Mouse (Mus musculus) B cell, adult 2 months (primary cell): Measurements from ENCODE around the gene 5730596B20Rik.
A peak's percentile ranks its signal among the peaks of the same experiment; 100 is the strongest.

Source experiments
- DNase-seq, 2 experiments: peaks; one replicate each; pipeline ENCODE4 v3.0.0; 2022

Gene 5730596B20Rik

DNA sequence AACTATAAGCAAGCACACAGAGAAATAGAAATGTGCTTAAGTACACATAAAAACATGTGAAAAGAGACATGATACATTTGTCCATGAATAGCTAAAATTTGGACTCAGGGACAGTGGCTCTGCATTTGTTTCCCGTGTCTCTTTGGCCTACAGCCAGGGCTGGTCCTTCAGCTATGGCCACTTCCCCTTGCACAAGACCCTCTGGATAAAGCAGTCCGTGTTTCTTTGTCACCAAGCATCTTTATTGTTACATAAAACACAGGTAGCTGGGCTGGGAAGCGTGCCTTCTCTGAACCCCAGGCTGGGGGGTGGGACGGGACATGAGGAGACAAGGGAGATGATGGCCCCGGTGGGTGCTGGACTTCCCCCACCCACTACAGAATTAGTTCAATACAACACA is 37.0 kb downstream of the 5730596B20Rik start:
- DNase-seq, result no peak

DNA sequence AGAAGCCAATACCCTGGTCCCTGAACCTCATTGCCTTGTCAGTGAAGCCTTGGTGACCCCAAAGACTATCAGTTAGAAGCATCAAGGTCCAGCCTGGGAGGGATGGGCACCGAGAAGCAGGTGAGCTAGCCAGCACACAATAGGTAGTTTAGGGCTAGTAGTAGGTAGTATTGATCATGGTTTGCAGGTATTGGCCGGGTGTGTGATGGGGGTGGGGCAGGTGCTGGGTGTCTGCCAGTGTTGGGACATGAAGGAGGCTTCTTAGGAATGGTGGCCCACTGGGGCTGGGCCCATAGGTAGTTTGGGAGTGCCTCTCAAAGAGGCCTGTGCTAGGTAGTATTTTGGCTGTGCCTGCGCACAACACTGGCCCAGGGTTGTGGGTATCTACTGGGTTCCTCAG is 37.8 kb downstream of the 5730596B20Rik start:
- DNase-seq, result peak in 1 of 2 experiments; percentile 24

DNA sequence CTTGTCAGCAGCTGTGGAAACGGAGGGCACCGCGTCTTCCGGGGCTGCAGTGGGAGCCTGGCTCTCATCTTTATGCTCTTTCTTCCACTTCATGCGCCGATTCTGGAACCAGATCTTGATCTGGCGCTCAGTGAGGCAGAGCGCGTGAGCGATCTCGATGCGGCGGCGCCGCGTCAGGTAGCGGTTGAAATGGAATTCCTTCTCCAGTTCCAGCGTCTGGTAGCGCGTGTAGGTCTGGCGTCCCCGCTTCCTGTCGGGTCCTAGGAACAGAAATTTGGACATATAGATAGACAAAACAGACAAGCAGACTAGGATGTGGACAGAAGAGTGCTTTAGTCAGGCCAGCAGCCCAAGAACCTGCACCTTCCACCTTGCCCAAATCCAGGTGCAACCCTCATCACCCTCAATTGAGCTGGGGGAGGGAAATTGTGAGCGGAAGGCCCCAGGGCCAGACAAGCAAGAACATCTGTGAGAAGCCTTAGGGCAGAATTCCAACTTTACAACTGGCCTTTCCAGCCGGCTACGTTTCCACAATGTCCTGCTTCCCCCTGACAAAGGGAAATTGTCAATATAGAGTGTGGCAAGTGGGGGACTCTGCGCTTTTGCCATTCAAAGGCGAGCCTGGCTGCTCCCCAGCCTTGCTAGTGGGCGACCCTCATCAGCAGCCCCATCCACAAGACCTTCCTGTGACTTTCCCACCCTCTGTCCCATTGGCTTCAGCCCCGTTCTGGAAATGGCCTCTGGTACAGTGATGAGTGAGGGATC is 38.7 kb downstream of the 5730596B20Rik start:
- DNase-seq, result peak in 1 of 2 experiments; percentile 27

DNA sequence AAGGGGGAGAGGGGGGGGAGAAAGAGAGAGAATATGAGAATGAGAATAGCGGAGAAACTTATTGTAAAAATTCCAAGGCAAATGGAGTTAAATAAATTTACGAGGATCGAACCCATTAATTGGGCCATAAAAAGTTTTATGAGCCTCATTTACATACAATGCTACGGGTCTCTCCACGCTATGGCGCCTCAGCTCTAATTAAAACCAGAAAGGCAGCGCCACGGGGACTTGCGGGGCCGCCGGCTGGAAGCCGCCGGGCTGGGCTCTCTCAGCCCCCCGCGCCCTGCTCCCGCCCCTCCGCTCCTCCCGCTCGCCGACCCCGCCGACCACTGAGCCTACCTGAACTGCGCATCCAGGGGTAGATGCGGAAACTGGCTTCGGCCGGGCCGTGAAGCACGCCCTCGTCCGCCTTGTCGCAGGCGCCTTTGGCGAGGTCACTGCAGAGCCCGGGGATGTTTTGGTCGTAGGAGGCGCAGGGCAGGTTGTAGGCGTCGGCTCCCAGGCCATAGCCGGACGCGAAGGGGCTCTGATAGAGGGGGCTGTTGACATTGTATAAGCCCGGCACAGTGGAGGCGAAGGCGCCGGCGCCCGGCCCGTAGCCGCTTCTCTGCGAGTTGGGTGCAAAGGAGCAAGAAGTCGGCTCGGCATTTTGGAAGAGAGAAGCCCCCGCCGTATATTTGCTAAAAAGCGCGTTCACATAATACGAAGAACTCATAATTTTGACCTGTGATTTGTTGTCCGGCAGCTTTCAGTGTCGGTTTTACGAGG is 39.6 kb downstream of the 5730596B20Rik start:
- peak; percentile 48 for DNase-seq

DNA sequence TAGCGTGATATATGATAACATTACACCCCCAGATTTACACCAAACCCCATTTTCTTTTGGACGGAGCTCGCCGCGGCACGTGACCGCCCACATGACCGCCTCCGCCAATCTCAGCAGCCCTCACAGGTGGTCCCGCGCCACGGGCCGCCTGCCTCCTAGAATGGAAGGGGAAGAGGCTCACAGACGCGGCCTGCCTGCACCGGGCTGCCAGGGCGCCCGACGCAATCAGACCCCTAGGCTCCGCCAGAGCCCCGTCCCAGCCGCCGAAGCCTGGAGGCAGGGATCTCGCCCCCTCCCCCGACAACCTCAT is 40.1 kb downstream of the 5730596B20Rik start:
- peak; percentile 66 to 73 for DNase-seq

DNA sequence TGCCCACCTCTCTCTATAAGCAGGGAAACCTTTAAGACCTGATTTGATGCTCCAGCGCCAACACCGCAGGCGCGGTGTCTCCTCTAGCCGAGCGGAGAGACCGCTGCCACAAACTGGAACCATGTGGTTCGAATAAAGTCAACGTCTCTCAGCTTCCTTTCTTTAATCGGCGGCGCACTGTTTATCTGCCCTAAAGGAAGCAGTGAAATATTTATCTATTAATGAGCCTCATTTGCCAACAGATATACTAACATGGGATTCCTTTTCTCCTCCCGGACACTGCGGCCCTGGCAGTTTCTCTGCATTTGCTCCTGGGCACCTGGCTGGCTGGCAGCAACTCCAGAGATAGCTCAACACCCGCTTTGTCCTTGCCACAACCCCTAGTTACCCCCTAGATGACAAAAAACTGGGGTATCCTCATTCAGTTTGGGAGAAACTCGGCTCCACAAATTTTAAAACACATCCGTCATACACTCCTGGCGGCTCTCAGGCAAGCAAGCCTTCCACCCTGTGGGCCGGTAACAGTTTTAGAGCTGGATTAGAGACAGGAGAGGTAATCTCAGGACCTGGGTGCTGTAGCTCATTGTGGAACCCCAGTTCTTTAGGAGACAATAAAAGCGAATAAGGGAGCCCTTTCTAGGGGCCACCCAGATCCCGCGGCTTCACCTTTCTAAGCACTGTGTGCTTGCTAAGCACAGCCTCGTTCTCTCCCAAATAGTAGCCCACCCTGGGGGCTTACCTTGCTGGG is 40.8 kb downstream of the 5730596B20Rik start:
- peak; percentile 24 to 48 for DNase-seq

- peak in 1 of 2 experiments; percentile 4 for DNase-seq
Observed at GRCm38 (mm10) chr6:52218643-52219215, 41.4 kb downstream of the 5730596B20Rik start.

DNA sequence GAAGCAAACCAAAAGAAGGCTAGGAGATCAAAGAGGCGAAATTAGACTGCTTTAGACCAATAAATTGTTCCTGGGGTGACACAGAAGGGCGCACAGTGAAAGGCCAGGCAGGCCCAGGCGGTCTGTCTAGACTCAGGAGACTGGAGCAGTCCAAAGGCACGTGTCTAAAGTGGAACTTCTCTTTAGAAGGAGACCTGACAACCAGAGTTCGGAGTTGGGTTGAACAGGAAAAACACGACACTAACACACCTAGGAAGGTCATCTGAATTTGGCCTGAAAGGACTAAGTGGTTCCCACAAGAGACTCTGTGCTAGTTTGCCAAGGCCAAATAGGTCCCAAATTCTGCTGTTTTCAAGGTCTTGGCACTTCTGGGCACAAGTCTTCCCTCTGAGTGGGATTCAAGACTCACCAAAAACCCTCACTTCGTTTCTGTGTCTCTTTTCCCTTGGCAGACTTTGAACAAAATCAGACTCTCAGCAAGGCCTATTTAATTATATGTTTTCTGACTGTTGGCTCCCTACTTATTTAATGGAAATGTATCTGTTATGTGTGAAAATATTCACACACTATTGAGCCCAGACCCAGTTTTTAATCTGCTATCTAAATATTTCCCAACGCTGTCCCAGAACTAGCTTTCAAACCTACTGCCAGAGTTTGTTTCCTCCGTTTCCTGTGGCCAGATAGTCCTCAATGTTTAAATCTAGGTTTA is 42.1 kb downstream of the 5730596B20Rik start:
- DNase-seq, result peak; percentile 5 to 12

DNA sequence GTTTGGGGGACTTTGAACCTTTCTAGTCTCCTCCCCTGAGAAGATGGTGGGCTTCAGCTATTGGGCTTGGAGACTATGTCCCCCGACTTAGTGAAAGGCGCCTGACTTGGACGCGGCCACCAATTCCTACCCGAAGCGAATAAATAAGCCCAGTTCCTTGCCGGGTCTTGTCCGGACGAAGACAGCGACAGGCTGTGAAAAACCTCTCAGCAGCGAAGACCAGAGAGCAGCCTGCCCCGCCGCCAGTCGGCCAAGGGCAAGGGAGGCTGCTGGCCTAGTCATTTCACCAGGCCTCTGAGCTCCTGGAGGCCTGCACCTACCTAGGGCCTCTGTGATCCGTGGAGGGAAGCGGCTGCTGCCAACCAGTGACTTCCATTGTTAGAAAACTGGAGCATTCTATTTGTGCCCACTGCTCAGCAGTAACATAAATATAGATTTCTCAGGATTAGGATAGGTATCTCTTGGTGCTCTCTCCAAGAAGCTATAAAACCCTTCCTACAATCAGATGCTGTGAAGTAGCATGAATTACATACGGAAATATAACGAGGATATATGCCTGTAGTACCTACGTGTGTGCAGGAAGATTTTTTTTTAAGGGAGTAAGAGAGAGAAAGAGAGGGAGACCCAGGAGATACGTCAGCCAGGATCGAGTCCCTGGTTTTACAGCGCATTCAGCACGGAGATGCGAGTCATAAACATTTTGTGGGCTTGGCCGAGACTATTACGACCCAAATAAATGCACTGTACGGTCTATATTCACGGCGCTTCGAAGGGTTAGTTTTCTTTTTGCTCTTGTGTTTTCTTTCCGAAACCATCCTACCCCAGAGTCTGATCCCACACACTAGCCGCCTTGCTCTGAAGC is 42.9 kb downstream of the 5730596B20Rik start:
- peak; percentile 26 to 48 for DNase-seq

DNA sequence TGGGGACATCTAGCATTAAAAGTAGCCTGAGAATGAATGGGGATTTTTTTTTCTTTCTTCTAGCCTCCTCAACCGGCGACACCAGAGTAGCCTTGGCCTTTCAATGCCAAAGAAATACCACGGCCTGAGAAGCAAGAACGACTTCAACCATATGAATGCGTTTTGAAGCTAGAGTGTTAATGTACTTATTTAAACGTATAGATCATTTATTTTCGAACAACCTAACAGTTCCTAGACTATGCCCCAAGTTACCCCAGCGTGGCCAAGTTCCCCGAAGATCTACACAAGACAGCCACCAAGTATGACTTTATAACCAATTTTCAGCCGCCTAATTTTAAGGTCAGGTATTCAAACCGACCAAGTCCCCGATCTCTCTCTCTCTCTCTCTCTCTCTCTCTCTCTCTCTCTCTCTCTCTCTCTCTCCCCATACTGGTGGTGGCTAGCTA is 43.6 kb downstream of the 5730596B20Rik start:
- peak; percentile 28 to 36 for DNase-seq

GRCm38 (mm10) chr6:52221337-52221992 is 44.2 kb downstream of the 5730596B20Rik start, which contains the start of gene Hoxa7:
Hoxa7 (minus strand) TSS chr6:52221854.
- DNase-seq, result peak; percentile 86 to 88

DNA sequence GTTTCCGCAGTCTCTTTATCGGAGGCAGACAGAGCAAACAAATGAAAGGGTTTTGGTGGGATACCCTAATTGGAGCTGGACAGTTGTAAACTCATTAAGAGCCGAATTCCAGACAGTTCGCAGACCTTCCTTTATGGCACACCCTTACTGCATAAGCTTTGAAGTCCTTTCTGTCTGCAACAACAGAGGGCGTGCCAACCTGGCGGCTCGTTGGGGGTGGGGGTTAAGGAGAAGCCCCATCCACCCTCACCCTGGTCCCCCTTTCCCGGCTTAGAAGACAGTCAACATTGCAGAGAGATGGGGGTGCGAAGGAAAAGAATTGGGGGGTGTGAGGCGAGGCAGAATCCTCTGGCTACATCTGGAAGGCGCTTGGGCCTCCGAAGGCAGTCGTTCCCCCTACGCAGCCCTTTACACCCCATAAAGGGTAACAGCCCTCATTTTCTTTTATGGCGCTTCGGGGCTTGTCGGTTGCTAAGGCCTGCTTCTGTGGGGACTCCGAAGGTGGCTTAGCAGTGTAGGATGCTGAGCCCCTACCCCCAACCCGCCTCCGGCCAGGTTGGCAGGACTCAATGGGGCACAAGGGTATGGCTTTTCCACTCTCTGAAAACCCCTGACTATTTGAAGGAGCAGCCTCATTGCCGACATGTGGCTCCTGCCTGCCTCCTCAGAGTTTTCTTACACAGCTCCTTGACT is 44.8 kb downstream of the 5730596B20Rik start:
- peak; percentile 19 to 29 for DNase-seq

DNA sequence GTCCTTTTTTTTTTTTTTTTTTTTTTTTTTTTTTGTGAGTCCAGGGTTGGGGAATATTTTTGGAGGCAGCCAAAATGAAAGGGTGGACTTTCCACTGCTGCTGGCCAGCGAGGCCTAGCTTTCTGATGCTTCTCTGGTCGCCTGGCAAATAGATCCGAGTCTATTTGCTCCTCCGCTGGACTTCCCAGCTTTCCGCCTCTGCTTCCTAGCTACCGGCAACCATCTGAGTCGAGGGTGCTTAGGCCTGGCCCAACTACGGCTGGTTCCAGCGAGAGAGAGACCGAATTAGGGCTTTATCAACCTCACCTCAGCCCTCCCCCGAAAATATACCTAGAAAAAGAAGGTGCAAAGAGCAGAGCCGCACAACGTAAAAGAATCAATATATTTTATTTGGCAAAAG is 45.4 kb downstream of the 5730596B20Rik start:
- no peak for DNase-seq

- DNase-seq, result peak; percentile 18 to 31
Observed at GRCm38 (mm10) chr6:52223939-52224760, 46.9 kb downstream of the 5730596B20Rik start.

DNA sequence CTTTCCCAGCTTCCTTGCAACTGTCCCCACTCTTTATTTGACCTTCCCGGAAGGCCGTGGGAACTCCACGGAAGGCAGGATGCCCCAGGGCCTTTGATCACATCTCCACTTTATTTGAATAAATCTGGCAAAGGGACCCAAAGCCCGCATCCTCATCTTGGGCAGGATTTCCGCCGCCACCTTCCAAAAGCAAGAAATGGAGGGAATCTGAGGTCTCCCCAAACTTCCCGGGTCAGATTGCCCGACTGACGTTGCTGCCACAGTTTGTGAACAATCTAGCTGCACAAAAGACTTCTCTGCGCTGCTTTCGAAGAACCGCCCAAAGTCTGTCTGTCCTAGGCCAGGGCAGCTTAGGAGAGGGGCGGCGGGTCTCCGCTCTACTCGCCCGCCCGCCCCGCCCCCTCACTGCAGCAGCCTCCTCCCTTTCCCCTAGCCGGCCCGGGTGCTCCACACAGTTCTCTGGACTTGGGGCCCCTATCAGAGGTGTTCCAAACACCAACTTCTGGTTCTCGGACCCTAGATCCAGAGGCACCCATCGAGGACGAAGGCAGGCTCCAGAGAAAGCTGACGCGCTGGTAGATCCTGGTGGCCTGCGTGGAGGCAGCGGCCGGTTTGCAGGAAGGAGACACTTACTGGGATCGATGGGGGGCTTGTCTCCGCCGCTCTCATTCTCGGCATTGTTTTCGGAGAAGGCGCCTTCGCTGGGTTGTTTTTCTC is 47.8 kb downstream of the 5730596B20Rik start:
- DNase-seq, result no peak

DNA sequence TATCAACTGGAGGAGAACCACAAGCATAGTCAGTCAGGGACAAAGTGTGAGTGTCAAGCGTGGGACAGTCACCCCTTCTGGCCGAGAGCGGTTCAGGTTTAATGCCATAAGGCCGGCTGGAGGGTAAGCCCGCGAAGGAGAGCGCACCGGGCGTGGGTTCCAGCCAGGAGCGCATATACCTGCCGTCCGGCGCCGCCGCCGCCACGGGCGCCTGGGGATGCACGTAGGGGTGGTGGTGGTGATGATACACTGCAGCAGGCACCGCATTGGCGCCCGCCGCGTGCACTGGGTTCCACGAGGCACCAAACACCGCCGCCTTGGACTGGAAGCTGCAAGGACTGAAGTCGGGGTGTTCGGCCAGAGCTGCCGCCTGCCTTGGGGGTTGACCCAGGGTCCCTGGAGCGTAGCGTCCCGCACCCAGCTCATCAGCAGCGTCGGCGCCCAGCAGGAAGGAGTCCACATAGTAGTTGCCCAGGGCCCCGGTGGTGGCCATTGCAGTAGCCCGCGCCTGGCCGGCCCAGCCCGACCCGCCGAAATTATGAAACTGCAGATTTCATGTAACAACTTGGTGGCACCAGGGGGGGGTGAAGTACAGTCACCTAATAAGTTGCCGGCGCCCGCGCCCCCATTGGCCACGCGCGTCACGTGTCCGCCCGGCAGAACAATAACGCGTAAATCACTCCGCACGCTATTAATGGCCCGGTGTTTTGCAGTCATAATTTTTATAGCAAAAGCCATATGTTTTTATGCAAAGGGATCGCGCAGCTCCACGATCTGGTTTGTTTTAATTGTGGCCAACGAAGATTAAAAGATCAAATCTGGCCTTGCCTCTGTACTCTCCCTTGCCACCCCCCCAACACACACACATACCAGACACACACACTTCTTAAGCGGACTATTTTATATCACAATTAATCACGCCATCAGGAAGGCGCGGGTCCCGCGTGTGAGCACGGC is 48.6 kb downstream of the 5730596B20Rik start:
- peak; percentile 49 to 59 for DNase-seq

DNA sequence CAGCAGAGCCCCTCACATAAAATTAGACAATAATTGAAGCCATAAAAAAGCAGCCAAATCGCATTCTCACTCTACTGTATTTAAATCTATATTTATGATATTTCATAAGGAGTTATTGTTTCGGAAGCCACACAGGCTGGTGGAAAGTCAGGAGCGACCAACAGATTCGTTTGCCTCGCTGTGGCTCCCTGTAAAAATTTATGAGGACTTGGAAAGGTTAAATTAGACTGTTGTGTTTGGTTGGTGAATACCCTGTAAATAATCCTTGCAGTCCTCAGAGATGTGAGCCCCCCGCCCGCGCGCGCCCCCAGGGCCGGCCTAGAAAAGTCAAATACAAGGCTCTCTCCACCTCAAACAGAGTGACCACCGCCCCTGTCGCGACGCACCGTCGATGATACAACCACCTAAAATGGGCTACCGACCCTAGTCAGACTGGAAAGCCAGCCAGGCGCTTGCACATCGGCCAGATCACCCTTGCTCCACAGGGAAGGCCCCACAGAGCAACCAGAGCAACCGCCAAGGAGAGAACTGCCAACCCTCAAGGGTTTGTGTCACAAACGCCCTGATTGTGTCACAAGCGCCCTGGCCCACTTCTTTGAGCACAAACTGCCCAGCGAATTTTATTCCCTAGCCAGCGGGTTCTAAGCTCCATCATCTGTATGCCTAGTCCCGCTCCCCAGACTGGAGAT is 49.4 kb downstream of the 5730596B20Rik start:
- DNase-seq, result peak; percentile 6 to 25
